ENCODE assay signal across 8 mouse cellular contexts in the genomic region with DNA sequence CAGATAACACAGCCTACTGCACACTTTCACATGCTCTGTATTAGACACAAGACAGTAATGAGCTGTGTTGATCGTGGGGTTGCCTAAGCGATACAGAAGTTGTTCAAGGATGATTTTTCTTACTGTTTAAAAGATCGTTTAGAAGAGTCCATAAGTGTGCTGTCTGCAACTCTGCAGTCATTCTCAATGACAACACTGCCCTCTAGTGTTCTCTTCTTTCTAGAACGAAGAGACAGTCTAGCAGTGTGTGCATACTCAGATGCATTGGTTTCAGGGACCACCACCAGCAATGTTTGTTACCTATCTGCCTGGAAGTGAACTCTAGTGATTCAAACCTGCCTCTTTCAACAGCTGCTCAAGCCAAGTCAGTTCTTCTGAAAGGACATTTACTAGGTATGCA.
DNase-seq lines count a peak whose midpoint lies in the region; ATAC-seq lines count a peak whose summit lies in the region.

No protein-coding gene starts in this region.

- ATAC-seq in embryonic facial prominence, embryonic 14.5 days (ENCODE audit: low read depth) = peak; percentile 87
- peak; percentile 47; the same call in 1 of the 2 replicates for ATAC-seq in limb, embryonic 12.5 days (ENCODE audit: insufficient number of reproducible peaks, insufficient read depth, low FRiP score, low TSS enrichment, low read depth)
- peak; percentile 63; the same call in 1 of the 2 replicates for ATAC-seq in neutrophil, adult 5-6 weeks (ENCODE audit: extremely low read depth, insufficient number of reproducible peaks, low FRiP score, poor library complexity, severe bottlenecking)

- no peak overlapping the region for H3K4me2 ChIP-seq in embryonic facial prominence, embryonic 14.5 days (ENCODE audit: low read depth, low read length)
- H3K4me2 ChIP-seq in limb, embryonic 12.5 days = no peak overlapping the region

- H3K36me3 ChIP-seq in embryonic facial prominence, embryonic 14.5 days (ENCODE audit: control insufficient read depth, insufficient read depth, low read length) = no peaks in the 10 kb centered on the region
- no peaks in the 10 kb centered on the region for H3K36me3 ChIP-seq in limb, embryonic 12.5 days

- H3K9me3 ChIP-seq in embryonic facial prominence, embryonic 14.5 days (ENCODE audit: control insufficient read depth, low read length) = no peaks in the 10 kb centered on the region
- peaks cover 4% of the 10 kb centered on the region; the same call in 1 of the 2 replicates for H3K9me3 ChIP-seq in limb, embryonic 12.5 days

- no peak overlapping the region for H3K9ac ChIP-seq in embryonic facial prominence, embryonic 14.5 days (ENCODE audit: low read depth, low read length)
- no peak overlapping the region for H3K9ac ChIP-seq in limb, embryonic 12.5 days (replicated peaks)

- DNase-seq in ovary, postnatal 14 days (ENCODE audit: low spot score) = peak; percentile 30
- DNase-seq in ovary, postnatal 10 days (ENCODE audit: low spot score) = no peak
- peak; percentile 10 for DNase-seq in T-cell, adult 2 months (ENCODE audit: low spot score)
- DNase-seq in embryonic facial prominence, embryonic 14.5 days (ENCODE audit: low spot score) = peak; percentile 90
- DNase-seq in induced T-regulatory cell, adult 2 months (ENCODE audit: low read depth) = peak; percentile 68
- no peak for DNase-seq in testis, postnatal 14 days (ENCODE audit: low spot score)

- no peaks in the 10 kb centered on the region for H3K27me3 ChIP-seq in embryonic facial prominence, embryonic 14.5 days (replicated peaks; ENCODE audit: control insufficient read depth, insufficient read depth, low read length)
- H3K27me3 ChIP-seq in limb, embryonic 12.5 days = no peaks in the 10 kb centered on the region

- no peaks in the 10 kb centered on the region for H3K4me1 ChIP-seq in embryonic facial prominence, embryonic 14.5 days (ENCODE audit: control insufficient read depth, insufficient read depth, low read length)
- peaks cover 16% of the 10 kb centered on the region for H3K4me1 ChIP-seq in limb, embryonic 12.5 days (replicated peaks)

- WGBS in embryonic facial prominence, embryonic 14.5 days = 10% methylated on average over 4 of the region's 4 CpGs
- 23% methylated on average over 4 of the region's 4 CpGs for WGBS in limb, embryonic 12.5 days

- H3K4me3 ChIP-seq in embryonic facial prominence, embryonic 14.5 days (ENCODE audit: low read depth, low read length) = no peak overlapping the region
- no peak overlapping the region for H3K4me3 ChIP-seq in limb, embryonic 12.5 days (replicated peaks)

- no peak overlapping the region for H3K27ac ChIP-seq in embryonic facial prominence, embryonic 14.5 days (replicated peaks; ENCODE audit: low read depth, low read length)
- no peak overlapping the region for H3K27ac ChIP-seq in limb, embryonic 12.5 days

Comparison
In these comparisons a context has a peak if more than half of its experiments do, and no peak if none do; other contexts are left out.
1. DNase-seq: peak in ovary, postnatal 14 days (single experiment), T-cell, adult 2 months (single experiment), embryonic facial prominence, embryonic 14.5 days (single experiment) and induced T-regulatory cell, adult 2 months (single experiment); none in ovary, postnatal 10 days (single experiment) and testis, postnatal 14 days (single experiment).
2. Peak in every context shown above with its lines, with median percentiles within 50 percentile points of each other: ATAC-seq.